Mouse (Mus musculus) left cerebral cortex, postnatal 25 days (tissue): ENCODE measurements around the gene Kcnq5. TPM values are rescaled to one million over a fixed set of nuclear protein-coding genes. Genes with fewer than 3 reads are reported as not detected.

Source experiments
- DNase-seq, 2 experiments: peaks; one replicate each; pipeline ENCODE4 v3.0.0; 2022; ENCODE audit warnings: low spot score in 2 of 2, mixed read lengths in 1 of 2
- intact Hi-C: fragments of 180-260 bp; cut with DNase I; formaldehyde crosslinking; loops from one replicate; pipeline ENCODE4 v1.15.1; 2025
- total RNA-seq, 2 experiments: library from RNA; stranded (reverse); gene quantifications; 2 replicates each; pipeline ENCODE4 v1.2.3; 2021

Kcnq5 gene
- total RNA-seq, 2 experiments from 2014 or later, result 75.8 to 84.5 TPM

GRCm38 (mm10) chr1:21530823-21531222 is 430.9 kb downstream of the Kcnq5 start:
- intact Hi-C loops, result loop anchor here (10.0 kb wide), 1 partner anchor 734 kb away; no protein-coding TSS in a partner anchor
- no peak for DNase-seq

DNA sequence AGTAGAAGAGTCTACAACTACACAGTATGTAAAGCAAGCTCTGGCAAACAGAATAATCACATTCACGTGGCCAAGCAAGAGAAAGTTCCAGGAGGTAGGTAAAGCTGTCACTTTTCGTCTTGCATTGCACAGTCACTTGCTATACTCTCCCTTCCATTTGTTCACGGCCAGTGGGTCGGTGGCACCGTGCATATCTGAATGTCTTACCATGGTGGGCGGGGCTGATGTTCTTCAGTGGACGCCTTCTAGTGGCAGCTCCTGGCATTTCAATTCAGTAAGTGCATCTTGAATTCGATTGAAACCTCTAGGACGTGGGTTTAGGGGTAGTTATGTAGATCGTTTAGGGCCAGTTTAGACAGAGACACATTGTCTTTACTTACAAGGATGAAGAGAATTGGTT is 439.7 kb downstream of the Kcnq5 start:
- DNase-seq, result no peak
- intact Hi-C loops, result no loop called here

DNA sequence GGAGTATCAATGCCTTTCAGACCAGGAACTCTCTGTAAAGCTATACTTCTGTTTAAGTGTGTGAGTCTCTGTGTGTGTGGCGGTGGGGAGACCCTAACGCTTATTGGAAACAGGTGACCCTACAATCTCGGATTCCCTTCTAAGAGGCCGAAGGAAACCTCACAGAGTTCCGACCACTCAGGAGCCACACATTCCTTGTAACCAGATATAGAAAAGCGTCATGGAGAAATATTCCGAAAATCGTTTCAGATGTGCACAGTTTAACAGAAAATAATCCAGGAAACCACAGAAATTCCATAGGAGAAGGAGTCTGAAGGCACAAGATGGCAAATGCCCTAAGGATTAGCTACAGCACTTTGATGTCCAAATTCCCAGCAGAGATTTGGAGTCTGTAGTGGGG is 440.3 kb downstream of the Kcnq5 start:
- intact Hi-C loops, result no loop called here
- DNase-seq, result no peak

- no peak for DNase-seq
- intact Hi-C loops, result no loop called here
Observed at GRCm38 (mm10) chr1:21520116-21520645, 441.6 kb downstream of the Kcnq5 start.

- intact Hi-C loops, result no loop called here
- DNase-seq, result peak in 1 of 2 experiments; percentile 46
Observed at GRCm38 (mm10) chr1:21506665-21507064, 455.1 kb downstream of the Kcnq5 start.

GRCm38 (mm10) chr1:21499815-21500534 is 461.8 kb downstream of the Kcnq5 start:
- intact Hi-C loops, result no loop called here
- peak in 1 of 2 experiments; percentile 39 for DNase-seq

GRCm38 (mm10) chr1:21496307-21496706 is 465.4 kb downstream of the Kcnq5 start:
- peak in 1 of 2 experiments; percentile 8 for DNase-seq
- intact Hi-C loops, result no loop called here

DNA sequence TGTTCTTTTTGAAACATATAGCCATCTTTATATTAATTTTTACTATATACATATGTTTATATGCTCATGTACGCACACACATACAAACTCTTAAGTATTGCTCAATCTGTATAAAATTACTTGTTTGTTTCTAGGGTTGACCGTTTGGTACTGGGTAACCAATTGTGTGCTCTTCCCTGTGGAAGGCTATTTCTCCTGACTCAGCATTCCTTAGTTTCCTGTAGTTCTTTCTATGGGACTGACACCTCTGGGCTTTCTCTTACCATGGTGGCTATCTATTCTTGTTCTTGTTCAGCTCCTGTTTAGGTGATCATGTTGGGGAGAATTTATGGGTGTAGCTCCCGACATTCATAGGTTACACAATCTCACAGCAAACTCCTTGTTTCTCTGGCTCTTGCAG is 473.1 kb downstream of the Kcnq5 start:
- intact Hi-C loops, result no loop called here
- no peak for DNase-seq

DNA sequence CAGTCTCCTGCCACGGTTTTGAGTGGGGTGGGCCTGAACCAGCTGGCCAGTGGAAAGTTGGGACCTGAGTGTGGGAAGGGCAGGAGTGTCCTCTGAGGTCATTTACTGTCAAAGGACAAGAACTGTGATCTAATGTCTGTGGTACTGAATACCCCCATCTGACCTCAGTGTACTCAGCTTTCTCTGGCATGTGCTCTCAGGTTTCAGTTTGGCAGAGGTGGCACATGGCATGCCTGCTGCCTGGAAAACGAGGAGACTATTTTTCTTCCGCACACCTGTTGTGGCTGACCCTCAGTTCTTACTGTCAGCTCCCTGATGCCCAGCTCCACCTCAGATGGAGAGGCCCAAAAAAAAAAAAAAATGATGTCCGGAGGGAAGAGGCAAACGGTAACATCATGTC is 475.5 kb downstream of the Kcnq5 start:
- intact Hi-C loops, result no loop called here
- no peak for DNase-seq

DNA sequence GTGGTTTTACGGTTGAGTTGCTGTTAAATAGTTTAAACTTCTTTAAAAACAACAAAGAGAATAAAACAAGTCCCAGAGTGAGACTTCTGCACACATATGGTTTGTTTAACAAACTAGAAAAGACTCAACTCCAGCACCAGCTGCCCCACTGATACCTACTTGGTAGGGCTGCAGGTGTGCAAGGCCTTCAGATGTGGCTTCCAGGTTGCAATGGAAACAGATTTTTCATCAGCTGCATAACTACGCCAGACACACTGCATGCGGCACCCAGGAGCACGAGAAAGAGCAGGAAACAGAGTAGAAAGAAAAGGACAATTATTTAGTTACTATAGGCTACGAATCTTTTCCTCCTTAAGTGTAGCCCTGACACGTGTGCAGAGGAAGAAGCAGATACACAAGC is 492.4 kb downstream of the Kcnq5 start:
- DNase-seq, result no peak
- intact Hi-C loops, result no loop called here

DNA sequence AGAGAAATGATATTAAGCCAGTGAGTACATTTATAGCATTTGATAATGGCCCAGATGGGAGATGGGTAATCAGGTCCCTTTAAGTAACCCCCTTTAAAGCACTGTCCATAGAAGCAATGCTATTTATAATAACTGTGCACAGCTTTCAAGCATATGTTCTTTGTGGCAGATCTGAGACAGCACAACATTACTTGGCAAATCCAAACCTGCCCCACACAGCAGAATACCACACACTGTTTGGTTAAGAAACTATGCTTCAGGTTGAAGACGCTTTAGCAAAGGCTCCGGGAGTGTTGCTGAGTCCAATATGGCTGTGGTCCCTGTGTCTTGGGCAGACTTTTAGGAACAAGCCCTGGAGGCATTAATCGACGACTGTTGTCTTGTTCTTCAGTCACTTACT is 495.3 kb downstream of the Kcnq5 start:
- intact Hi-C loops, result no loop called here
- peak; percentile 37 to 79 for DNase-seq

GRCm38 (mm10) chr1:21460941-21461689 is 500.6 kb downstream of the Kcnq5 start:
- intact Hi-C loops, result loop anchor here (5.0 kb wide), 1 partner anchor 501 kb away; the partner anchor contains the start of gene Kcnq5
- peak; percentile 59 to 62 for DNase-seq

DNA sequence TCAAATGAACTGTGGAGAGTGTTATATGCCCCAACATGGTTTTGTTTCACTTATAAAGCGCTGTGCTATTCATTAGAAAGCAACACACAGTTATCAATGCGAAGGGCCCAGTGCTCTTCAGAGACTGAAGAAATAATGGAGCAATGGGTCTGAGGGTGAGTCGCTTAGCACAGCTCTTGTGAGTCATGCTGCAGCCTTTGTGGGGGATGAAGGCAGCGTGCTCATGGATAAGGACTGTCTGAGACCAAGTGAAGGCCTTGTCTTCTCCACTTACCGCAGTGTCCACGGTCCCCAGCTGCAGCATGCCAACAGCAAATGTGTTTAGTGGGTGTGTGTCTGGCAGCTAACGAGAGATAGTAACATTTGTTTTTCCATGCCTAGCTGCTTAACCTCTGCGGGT is 503.2 kb downstream of the Kcnq5 start:
- intact Hi-C loops, result loop anchor here (5.0 kb wide), 1 partner anchor 46 kb away; no protein-coding TSS in a partner anchor
- peak in 1 of 2 experiments; percentile 39 for DNase-seq

DNA sequence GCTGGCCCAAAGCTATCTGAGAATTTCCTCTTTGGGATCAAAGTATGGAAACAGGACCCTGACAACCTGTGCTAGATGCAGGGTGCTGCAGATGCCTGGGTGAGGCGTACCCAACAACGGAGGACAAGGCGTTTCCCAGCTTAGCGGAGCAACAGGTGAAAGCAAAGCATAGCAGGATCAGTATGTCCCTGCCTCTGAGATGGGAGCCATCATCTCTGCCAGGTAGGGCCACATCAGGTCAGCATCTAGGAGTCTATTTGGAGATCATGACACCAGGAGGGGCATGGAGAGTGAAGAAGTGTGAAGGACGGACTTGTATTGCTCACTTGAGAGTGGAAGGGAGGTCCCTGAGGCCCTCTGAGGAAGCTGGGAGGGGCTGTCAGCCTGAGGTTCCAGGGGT is 505.8 kb downstream of the Kcnq5 start:
- no peak for DNase-seq

GRCm38 (mm10) chr1:21448227-21448626 is 513.5 kb downstream of the Kcnq5 start:
- no peak for DNase-seq
- intact Hi-C loops, result no loop called here

More for the DNA sequence above, 505.8 kb downstream of the Kcnq5 start:
- intact Hi-C loops, result loop anchor here (5.0 kb wide), 1 partner anchor 44 kb away; no protein-coding TSS in a partner anchor

DNA sequence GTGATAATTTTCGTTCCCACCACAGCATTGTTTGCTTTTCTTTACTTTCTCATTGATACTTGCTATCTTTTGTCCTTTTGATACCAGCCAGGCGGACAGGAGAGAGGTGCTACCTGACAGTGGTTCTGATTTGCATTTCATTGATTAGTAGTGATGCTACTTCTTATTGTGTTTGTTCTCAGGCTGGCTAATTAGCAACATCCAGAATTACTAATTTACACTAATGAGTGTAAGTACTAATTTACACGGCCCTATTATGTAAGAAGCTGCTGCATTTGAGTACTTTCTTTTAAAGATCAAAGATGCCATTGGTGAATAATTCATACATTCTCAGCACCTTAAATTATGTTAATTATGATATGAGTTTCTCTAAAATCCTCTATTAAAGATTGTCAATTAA is 525.0 kb downstream of the Kcnq5 start:
- intact Hi-C loops, result no loop called here
- no peak for DNase-seq

- DNase-seq, result peak in 1 of 2 experiments; percentile 9
- intact Hi-C loops, result no loop called here
Observed at GRCm38 (mm10) chr1:21434853-21435252, 526.9 kb downstream of the Kcnq5 start.

DNA sequence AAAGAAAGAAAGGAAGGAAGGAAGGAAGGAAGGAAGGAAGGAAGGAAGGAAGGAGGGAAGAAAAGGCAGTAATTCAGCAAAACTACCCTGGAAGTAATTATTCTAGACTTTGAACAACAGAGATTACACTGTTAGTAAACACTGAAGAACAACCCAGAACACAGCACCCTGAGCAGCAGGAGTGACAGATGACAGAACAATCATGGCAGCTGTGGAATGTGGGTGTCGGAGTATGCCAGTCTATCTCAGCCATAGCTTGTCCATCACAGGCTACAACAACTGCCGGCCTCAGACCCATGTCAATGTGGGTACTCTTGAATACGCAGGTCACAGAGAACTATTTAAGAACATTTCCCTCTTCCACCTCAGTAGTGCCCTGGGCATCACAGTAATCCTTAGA is 530.1 kb downstream of the Kcnq5 start:
- intact Hi-C loops, result no loop called here
- no peak for DNase-seq

- DNase-seq, result no peak
- intact Hi-C loops, result no loop called here
Observed at GRCm38 (mm10) chr1:21428079-21428478, 533.7 kb downstream of the Kcnq5 start.

DNA sequence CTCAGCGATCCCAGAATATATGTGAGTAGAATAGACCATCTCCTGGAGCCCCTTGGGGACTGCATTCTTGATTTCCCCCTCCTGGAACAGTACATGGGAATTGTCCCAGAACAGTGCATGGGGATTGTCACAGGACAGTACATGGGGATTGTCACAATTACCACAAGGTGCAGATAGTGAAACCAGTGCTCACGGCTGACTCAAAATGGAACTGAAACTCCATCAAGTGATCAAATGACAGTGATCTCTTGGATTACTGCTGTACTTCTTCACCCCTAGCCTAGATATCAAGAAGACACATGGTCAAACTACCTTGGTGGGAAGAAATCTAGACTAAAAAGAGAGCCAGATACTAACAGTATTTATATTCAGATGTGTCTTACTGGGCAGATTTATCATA is 536.1 kb downstream of the Kcnq5 start:
- no peak for DNase-seq
- intact Hi-C loops, result no loop called here

DNA sequence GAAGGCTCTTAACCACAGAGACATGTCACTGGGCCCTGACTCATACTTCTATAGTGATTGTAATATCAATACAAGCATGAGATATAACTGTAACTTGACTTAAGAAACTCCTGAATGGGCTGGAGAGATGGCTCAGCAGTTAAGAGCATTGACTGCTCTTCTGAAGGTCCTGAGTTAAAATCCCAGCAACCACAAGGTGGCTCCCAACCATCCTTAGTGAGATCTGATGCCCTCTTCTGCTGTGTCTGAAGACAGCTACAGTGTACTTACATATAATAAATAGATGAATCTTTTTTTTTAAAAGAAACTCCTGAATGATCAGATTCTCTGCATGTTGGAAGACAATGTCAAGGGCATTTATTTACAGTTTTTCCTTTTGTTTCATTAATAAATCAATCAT is 542.4 kb downstream of the Kcnq5 start:
- intact Hi-C loops, result no loop called here
- DNase-seq, result peak; percentile 20 to 54
